Mouse (Mus musculus): ENCODE results near the gene Prkca. TPM values are rescaled to one million over a fixed set of nuclear protein-coding genes. Genes with fewer than 3 reads are reported as not detected.
A peak's percentile ranks its signal among the peaks of the same experiment; 100 is the strongest.

Prkca gene
- total RNA-seq, 2 experiments from 2014 or later: 51.3 to 59.9 TPM

GRCm38 (mm10) chr11:108263406-108263805, 80.3 kb downstream of the Prkca start:
- DNase-seq (ENCODE audit: low spot score): no peak

DNA sequence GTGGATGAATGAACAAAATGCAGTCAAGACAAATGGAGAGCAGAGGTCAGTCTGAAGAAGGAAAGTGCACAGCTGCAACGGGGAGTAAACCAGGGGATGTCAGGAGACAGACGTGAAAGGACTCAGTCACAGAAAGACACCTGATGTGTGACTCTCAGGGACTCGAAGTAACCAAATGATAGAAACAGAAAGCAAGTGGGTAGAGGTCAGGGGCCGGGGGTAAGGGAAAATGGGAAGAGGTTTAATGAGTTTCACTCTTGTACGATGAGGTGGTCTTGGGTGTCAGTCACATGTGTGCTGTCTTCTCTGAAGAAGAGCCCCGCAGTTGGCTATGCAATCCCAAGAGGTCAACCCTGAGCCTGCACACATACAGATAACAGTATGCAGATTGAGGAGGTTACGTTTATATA, 82.0 kb downstream of the Prkca start:
- DNase-seq (ENCODE audit: low spot score): no peak

DNA sequence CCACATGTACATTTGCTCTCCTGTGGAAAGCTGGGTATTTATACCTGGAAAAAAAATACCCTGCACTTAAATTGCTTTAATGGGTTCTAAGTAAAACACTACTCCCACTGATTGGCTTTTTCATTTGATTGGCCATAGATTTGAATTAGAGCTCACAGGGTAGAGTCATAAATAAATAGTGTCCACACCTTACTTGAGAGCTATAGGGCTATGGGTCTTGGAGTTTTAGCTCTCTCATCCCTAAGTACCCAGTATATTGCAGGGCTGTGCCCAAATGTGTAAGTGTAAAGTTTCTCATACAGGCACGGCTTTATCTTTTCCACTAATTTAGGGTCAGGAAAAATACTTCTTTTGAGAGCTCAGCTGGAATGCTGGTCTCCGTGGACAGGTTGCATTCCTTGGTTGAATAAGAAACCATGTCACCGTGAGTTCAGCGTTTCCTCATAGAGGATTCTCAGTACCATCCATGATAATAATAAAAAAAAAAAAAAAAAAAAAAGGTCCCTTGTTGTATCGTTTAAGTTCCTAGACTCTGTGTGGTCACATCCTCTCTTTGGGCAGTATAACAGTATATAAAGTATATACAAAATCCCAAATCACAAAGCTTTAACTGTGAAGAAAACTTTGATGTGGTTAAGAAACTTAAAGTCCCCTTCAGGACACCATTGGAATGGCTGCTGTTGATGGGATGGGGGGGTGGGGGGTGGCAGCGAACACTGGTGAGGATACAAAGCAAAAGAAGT, 82.8 kb downstream of the Prkca start:
- no peak for DNase-seq (ENCODE audit: low spot score)

GRCm38 (mm10) chr11:108259391-108259790, 84.3 kb downstream of the Prkca start:
- DNase-seq (ENCODE audit: low spot score): peak; percentile 85

GRCm38 (mm10) chr11:108258811-108259266, 84.9 kb downstream of the Prkca start:
- peak; percentile 74 for DNase-seq (ENCODE audit: low spot score)

GRCm38 (mm10) chr11:108257921-108258320, 85.8 kb downstream of the Prkca start:
- DNase-seq (ENCODE audit: low spot score): no peak

- no peak for DNase-seq (ENCODE audit: low spot score)
Measured at GRCm38 (mm10) chr11:108254681-108255080, 89.0 kb downstream of the Prkca start.

GRCm38 (mm10) chr11:108251924-108252775, 91.6 kb downstream of the Prkca start:
- DNase-seq (ENCODE audit: low spot score): no peak

- DNase-seq (ENCODE audit: low spot score): no peak
Measured at GRCm38 (mm10) chr11:108250829-108251637, 92.7 kb downstream of the Prkca start.

- DNase-seq (ENCODE audit: low spot score): no peak
Measured at GRCm38 (mm10) chr11:108250146-108250635, 93.5 kb downstream of the Prkca start.

DNA sequence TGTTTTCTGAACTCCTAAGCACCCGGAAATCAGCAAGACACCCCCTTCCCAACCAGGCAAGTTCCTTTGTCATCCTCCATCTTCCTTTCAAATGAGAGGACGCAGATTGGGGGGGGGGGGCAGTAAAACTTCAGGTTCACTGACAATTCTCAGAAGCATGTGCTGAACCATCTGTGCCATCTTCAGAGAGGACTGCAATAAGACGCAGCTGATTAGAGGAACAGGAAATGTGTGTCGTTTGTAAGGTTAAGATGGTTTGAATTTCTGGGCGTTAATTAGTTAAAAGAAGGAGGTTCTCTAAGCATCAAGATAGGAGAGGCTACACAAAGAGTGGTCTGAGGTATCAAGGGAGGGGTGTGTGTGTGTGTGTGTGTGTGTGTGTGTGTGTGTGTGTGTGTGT, 94.2 kb downstream of the Prkca start:
- DNase-seq (ENCODE audit: low spot score): no peak

DNA sequence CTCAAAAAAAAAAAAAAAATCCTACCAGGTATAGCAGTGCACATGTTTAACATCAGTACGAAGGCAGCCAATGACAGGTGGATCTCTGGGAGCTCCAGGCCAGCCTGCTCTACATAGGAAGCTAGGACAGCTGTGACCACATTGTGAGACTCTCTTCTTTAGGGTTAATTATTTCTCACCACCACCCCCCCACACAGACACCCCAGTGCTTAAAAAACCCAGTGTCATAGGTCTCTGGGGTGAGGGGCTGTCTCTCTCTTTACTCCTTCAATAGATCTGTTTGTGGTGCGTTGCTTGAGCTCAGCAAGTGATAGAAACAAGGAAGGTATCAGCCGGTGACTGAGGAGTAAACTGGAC, 94.7 kb downstream of the Prkca start:
- no peak for DNase-seq (ENCODE audit: low spot score)

GRCm38 (mm10) chr11:108248218-108249046, 95.3 kb downstream of the Prkca start:
- DNase-seq (ENCODE audit: low spot score): no peak

DNA sequence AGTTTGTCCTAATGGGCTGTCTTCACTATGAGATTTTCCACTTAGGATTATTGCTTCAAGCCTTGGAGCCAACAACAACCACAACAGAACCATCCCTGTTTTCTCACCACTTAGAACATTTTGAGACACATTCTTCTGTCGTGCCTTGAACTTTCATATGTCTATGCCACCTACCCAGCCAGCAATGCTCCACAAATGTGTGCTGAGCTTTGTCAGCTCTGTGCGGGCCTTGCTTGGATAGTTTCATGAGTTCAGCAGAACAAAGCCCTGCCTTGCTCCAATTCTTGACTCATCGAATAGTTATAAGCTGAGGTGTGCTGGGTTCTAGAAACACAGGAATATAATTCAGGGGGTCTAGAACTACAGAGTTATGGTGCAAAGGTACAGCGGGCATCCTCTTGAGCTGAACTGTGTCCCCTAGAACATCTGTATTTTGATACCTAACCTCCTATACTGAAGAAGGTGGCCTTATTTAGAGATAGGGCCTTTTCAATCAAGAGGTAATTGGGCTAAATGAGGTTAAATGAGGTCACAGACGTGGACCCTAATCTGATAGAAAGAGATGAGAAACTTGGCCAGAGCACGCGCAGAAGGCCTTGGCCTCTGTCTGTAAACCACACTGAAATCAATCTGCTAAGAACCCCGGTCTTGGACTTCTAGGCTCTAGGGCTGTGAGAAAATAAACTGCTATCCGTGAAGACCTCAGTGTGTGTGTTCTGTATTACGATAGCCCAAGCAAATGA, 96.4 kb downstream of the Prkca start:
- no peak for DNase-seq (ENCODE audit: low spot score)

GRCm38 (mm10) chr11:108246267-108246702, 97.4 kb downstream of the Prkca start:
- DNase-seq (ENCODE audit: low spot score): no peak

GRCm38 (mm10) chr11:108244241-108244640, 99.5 kb downstream of the Prkca start:
- DNase-seq (ENCODE audit: low spot score): no peak

- no peak for DNase-seq (ENCODE audit: low spot score)
Measured at GRCm38 (mm10) chr11:108243633-108244032, 100.1 kb downstream of the Prkca start.

DNA sequence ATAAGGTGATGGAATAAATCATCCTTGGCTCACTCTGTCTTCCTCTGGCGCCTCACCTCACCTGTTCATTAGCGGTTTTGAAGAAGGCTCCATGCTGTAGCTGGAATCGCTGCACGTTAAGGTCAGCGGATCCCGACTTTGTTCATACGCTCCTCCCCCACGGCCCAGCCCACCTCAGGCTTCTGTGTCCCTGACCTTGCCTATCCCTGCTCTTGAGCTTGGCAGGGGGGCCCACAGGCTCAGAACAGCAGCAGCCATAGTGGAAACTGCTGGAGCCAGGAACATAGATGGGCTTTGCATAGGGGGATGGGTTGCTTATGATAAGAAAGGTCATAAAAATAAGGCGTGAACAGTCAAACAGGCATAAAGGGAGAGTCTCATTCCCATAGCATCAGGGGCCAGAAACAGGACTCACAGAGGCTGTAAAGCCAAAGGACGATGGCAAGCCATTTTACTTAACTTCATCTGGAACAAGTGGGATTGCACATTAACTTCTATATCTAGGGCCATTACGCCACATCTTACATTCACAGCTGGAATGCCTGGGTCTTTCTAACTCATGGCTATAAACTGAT, 102.7 kb downstream of the Prkca start:
- no peak for DNase-seq (ENCODE audit: low spot score)

DNA sequence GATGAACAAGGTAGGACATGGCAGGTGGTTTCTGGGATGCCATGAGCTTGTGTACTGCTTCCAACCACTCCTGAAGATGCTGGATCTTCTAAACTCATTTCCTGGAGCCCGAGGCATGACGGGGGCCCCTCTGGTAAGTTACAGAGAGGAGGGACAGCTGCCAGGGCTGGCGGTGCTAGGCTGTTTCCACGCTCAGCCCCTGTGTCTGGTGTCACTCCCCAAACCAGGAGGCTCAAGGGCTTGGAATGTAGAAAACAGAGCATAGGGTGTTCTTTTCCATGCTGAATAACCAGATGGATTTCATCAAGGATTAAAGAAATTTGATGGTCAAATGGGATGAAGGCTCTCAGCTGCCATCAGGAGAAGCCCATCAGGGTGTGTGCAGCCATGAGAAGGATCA, 104.6 kb downstream of the Prkca start:
- no peak for DNase-seq (ENCODE audit: low spot score)
